Mouse (Mus musculus) CH12F3 (cell line): ENCODE measurements around the gene Atp6v1fnb.

Source experiments
- in situ Hi-C: fragments of 300-500 bp; cut with MboI; formaldehyde crosslinking; loops from 2 replicates; pipeline ENCODE4 v1.14.3; 2020; ENCODE audit warnings: low sequenced_read_pairs

Atp6v1fnb gene

DNA sequence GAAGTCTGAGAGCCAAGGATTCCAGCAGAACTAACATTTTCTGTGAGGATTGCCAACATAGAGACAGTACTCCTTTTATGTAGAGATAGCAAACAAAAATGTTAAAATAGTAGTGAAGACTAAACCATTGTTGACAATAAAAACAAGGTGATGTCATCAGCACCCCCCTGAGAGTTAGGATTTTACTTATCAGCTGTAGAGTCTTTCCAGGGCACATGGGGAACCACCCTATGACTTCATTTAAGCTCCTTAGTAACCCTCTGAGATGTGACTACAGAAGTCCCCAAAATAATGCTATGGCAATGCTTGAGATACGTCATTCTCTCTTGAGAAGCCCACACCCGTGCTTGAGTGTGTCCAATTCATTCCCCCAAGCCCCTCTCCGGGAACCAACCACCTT, 7.8 kb upstream of the Atp6v1fnb start:
- in situ Hi-C loops, result no loop called here

DNA sequence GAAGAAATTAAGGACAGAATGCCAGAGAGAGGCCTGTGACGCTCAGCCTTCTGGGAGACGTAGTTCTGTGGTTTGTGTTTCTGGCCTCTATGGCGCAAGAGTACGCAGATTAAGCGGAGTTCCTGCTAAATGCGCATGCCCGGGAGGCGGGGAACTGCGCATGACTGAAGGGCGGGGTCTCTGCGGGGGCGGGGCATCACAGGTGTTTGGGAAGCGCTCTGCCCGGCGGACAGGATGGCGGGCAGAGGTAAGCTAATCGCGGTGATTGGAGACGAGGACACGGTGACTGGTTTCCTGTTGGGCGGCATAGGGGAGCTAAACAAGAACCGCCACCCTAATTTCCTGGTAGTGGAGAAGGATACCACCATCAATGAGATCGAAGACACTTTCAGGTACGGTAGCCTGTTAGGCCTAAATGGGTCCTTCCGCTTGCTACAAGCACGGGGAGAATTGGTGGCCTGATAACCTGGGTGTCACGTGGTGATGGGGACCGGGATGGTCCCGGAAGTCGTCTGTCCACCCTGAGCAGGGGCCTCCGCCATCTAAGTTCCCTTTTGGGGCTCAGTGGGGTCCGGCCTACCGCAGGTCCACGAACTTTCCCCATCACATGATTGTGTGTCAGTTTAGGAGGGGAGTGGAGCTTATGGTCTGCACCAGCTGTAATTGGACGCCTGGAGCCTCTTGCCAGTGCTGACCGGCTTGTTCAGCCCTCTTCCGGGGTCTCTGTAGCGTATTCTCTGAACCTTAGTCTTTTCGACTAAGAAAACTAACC, 3.5 kb upstream of the Atp6v1fnb start, which contains the start of gene Atp6v1f:
Gene Atp6v1f (plus strand): TSS at position 136 of the 772 bp plus-strand sequence.
- in situ Hi-C loops, result no loop called here

DNA sequence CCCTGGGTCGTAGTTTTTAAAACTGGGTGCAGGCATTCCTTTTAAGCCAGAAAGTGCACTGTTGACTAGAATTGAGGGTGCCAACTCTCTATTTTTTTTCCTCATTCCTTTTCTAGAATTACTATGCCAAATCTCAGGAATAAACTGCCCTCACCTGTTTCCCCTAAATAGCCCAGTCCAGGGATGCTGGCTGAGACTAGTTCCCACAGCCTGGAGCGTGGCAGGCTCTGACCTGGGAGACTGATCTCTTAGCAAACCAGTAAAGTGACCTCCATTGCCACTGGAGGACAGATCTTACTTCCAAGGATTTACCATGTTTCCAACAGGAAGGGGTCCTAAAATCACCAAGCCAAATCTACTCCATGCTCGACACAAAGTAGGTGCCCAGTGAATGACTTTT, 2.4 kb upstream of the Atp6v1fnb start:
- in situ Hi-C loops, result no loop called here

DNA sequence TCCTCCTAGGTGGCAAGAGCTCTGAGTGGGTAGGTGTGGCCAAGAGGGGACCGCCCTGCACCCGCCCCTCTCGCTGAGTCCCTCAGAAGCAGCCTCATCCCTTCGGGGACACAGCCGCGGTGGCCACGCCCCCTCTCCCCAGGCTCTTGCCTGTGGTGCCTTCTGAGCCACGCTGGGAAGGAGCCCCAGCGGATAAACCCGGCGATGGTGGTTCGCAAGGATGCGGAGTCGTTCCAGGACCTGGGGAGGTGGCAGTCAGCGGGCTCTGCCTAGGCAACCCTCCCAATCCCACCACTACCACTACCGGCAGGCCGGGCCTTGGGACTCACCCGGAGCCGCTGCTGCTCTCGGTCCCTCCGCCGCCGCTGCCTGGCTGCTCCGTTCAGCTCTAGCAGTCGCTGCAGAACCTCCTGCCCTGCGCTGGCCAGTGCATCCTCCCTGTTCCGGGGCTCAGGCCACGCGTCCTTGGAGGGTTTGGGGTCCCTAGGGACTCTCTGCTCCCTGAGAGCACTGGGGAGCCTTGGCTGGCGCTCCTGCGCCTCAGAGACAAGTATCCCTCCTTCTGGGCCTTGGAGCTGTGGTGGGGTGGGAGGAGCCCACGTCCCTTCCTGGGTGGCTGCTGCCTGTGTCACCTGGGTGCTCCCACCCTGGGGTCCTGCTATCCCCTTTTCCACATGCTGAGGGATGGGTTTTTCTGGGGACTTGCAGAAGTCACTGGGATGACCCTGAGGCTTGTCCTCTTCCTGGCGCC, 2.9 kb downstream of the Atp6v1fnb start:
- in situ Hi-C loops, result no loop called here

DNA sequence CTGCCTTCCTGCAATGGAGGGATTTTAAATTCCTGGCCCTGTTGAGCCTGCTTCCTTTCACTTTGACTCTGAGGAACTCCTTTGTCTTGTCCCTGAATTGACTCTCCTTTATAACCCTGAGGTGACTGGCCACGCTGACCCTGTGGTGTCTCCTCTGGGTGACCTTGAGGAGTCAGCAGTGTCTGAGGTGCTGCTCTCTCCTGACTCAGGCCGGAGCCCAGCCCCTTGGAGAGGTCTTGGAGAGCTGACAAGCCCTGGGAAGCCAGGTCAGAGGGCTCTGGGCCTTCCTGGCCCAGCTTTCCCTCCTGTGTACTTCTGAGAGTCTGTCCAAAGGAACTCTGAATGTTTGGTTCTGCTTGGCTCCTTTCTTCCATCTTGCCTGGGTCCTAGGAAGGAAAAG, 3.5 kb downstream of the Atp6v1fnb start:
- in situ Hi-C loops, result no loop called here

DNA sequence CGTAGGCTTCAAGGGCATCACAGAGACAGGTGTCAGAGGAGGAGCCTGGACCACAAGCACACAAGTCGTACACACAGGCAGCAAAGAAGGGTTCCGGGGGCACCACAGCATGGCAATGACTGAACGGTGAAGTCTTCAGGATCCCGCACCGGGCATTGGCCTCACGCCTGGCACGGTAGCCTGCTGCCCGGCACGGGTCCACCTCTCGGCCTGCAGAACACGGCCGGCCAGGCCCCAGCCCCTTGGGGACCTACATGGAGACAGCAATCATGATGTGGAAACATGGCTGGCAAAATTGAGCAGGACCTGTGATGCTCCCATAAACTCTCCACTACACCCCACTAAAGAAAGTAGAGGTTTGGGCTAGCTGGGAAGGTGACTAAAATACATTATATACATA, 11.5 kb downstream of the Atp6v1fnb start:
- in situ Hi-C loops, result no loop called here

DNA sequence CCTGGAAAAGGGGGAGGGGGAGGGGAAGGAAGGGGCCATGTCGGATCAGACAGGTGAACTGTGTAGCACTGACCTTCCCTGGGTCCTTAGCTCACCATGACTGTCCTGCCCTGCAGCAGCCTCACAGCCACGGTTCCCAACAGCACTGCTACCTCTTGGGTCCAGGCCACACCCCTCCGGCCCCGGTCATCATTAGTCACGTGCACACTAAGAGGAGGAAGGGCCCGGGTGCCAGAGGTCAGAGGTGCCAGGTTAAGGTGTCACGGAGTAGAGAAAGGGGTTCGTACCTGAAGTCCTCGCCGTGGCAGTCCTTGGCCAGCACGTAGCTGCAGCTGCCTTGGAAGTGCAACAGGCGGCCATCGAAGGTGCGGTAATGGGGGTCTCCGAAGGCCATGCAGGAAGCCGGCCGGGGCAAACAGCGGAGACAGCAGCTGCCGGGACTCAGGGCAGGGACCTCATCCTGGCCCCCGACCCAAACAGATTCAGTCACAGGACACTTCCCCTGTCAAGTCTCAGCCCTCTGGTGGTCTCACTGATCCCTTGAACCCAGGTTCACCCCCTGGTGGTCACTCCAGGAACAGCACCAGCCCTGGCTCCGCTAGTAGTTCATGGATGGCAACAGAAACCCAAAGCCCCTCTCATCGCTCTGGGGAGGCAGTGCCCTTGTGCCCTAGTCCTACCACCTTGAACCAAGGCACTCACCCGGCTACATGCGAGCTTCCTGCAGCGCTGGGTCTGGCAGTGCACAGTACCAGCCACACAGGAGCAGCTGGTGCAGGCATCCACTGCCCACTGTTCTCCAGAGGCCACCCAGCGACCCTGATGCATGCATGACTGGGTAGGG, 13.7 kb downstream of the Atp6v1fnb start:
- in situ Hi-C loops, result no loop called here

DNA sequence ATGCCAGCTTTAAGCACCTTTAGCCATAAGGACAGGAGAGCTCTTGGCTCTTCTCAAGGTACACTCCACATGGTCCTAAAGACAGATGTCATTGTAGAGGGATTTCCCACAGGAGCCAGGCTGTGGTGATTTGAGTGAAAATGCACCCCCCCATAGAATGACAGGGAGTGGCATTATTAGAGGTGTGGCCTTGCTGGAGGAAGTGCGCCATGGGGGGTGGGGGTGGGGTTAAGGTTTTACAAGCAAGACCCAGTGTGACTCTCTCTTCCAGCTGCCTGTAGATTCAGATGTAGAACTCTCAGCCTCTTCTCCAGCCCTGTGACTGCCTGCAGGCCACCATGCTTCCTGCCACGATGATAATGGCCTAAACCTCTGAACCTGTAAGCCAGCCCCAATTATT, 14.7 kb downstream of the Atp6v1fnb start:
- in situ Hi-C loops, result no loop called here

DNA sequence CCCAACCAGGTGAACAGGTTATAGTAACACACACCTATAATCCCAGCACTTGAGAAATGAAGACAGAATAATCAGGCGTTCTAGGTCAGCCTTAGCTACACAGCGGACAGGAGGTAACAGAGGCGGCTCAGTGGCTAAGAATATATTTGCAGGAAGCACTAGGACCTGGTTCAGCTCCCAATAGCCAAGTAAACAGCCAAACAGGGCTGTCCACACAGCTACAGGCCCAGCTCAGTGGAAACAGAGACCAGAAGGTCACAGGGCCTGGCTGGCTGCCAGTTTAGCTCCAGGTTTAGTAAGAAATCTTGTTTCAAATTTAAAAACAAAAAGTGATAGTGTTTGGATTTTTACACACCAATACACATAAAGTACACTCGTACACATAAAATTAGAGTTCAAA, 22.9 kb downstream of the Atp6v1fnb start:
- in situ Hi-C loops, result no loop called here

DNA sequence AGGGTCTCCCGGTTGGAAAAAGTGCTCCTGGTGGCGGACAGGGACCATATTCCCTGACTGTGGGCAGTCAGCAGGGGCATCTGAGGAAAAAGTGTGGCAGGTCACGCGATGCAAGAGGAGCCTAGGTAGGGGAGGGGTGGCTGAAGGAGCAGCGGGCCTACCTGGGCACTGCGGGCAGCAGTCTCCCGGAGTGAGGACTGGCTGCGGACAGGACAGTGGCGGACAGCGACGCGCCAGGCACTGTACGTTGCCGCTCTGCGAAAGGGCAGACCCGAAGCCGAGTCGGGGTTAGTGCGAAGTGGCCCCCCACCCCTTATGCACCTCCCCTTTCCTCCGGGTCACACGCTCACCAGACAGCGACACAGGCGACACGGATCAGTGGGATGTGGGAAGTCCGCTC, 25.0 kb downstream of the Atp6v1fnb start:
- in situ Hi-C loops, result no loop called here

DNA sequence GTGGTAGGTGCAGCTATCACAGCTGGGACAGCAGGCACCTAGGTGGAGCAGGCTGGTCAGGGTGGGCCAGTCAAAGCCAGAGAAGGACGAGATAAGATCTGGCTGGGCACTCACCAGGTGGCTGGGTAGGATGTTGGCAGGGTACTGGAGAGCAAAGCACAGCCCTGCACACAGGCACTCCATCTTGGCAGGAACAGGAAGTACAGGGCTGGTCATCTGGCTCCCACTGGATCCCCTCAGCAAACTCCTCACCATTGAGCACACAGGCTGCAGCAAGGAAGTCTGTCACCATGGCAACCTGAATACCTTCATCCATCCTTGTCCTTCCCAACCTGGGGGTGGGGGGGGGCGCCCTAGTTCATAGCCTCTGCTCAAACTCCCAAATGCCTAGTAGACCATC, 26.6 kb downstream of the Atp6v1fnb start:
- in situ Hi-C loops, result no loop called here

DNA sequence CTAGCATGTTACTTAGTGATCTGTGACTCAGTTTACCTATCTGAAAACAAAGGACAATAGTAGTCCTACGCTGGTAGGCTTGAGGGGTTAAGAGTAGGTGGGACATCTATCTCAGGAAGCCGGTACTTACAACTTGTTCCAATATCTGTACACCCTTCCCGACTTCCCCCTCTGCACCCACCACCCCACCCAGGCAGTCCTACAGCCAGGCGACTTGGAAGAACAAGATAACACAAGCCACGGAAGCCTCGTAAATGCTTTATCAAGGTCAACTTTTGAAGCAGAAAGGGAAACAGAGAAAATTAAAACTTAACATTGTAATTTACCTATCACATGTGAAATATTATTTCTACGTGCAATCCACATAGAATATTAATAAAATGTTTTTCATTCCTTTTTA, 28.9 kb downstream of the Atp6v1fnb start:
- in situ Hi-C loops, result no loop called here

DNA sequence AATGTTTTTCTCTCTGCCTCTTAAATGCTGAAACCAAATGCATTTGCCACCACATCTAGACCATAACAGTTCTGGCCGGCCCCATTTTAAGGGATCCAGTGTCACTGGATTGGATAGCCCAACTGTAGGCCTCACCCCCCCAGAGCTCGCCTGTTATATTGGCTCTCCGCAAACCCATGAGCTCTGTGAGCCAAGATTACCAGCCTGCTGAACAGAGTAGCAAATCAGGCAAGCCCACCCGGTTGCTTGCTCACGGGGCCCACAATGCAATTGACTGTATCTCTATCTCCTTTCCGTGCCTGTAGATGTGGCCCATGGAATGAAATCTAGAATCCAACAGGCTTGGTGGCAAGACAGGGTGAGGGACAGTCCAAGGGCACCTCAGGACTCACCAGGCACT, 29.6 kb downstream of the Atp6v1fnb start:
- in situ Hi-C loops, result no loop called here

DNA sequence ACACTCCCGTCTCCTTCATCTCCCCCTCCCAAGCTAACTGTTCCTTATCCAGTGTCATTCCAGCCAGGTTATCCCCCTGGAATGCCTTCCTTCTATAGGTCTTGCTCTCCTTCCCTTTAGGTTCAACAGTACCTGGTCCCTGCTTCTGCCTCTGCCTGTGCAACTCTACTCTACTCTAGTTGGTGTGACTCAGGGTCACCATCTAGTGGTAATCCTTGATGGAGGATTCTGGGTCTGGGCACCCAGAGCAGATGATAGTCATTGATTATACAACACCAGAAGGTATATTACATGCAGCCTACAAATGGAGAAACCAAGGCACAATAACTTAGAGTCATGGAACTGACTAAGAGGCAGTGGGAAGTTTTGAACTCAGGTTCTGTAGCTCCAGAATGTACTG, 30.4 kb downstream of the Atp6v1fnb start:
- in situ Hi-C loops, result no loop called here

DNA sequence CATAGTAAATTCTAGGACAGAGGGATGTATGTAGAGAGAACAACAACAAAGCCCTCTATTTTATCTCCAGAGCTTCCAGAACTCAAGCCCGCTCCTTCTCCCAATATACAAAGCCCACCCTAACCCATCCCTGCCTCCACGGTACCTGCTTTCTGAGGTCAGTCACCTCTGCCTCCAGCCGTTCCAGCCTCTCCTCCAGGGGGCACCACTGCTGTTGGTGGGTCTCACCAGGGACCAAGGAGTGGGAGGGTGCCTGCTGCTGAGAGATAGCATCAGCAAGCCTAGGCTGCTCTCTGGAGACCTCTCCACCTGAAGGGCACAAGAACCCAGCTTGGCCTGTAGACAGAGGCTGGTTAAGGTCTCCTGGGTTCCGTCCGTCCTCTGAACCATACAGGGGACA, 34.3 kb downstream of the Atp6v1fnb start:
- in situ Hi-C loops, result no loop called here

DNA sequence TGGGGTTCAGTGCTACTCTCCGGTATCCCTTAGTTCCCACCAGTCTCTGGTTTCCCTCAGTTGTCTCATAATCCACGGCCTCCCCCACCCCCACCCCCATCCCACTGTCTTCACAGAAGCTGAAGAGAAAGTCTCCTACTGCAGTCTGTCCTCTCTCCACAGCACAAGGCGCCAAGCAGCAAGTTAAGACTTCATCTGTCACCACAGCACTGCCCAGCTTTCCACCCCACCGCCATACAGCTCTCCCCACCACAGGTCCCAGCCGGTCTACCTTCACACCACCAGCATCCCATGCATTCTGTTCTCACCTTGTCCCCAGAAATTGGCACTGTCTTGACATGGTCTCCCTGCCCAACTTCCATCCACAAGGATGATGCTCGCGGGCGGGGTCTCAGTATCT, 35.6 kb downstream of the Atp6v1fnb start:
- in situ Hi-C loops, result no loop called here

DNA sequence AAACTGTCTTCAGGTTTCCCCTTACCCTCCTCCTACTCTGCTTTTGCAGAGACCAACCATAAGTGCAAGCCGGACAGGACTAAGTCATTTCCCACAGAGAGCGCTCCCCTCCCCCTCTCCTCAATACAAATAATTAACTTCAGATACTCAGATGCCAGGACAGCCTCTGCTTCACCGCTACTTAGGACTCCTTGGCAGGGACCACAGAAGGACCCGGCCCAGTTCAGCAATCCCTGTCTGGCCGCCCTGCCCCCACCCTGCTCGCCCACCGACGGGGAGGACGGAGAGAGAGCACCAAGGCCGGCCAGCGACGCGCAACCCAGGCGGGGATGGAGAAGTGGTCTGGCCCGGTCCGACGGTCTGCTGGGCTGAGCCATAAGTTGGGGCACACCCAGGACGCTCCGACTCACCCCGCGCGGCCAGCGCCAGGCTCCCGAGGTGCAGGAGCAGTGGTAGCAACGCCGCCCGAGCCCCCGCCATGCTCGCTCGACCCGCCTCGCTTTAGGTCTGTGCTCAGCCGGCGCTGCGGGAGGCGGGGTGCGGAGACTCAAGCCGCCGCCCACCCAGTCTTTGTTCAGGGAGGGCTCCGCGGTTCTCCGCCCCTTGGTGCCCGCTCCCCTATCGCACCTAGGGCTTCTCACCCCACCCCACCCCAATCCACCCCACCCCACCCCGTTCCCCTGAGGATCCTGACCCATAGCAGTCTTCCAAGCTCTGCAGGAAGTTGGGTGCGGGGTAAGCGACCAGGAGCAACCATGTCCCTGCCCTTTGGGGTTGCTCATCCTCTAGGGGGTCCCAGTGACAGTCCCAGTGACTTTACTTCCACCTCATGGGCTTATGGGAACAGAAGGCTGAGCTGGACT, 36.4 kb downstream of the Atp6v1fnb start, which contains the start of gene Kcp:
Gene Kcp (minus strand): TSS at position 506 of the 863 bp plus-strand sequence.
- in situ Hi-C loops, result no loop called here

DNA sequence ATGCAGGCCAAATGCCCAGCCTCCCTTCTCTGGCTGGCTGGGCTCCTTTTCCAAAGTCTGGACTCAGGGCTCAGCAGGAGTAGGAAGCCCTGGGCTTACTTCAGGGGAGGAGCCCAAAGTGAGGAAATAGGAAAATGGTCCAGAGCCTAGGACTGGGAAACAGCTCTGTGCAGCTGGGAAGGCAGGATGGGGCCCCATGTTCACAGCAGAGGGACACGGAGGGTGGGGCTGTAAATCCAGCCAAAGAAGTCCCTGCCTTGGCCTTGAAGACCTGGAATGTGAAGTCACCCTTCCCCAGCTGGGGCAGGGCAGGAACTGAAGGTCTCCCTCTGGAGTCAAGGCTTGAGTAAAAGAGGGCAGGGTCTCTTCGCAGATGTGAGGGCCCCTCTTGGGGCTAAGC, 37.8 kb downstream of the Atp6v1fnb start:
- in situ Hi-C loops, result no loop called here

DNA sequence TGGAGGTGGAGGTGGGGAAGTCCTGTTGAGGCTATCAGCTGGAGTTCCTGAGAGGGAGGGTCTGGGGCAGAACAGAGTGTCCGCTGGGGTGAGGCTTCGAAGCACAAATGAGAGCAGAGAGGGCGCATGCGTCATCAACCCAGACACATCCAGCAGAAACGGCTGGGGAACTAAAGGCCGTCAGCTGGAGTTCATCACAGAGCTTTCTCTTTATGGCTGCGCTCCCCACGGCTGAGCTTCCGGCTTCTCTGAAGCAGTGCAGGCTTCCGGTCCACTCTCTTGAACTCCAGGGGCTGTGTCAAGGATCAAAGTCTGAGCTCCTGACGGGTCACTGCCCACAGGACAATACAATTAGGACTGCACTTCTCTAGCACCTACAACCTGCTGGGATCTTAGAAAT, 42.0 kb downstream of the Atp6v1fnb start:
- in situ Hi-C loops, result no loop called here

DNA sequence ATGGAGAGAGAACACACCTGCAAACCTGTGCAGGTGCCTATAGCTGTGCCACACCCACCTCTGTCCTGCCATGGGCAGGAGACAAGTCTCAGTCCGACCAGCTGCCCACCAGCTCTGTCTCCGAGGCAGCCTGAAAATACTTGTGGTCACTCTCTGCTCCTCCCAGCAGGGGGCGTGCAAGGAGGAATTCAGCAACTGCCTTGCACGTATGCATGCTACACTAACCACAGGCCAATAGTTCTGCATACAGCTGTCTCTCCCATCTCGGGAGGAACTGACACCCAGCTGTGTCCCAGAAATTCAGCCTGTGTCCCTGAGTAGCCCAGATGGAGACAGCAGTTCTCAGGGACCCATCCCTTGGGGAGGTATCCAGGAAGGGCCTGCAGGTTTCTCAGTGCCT, 45.9 kb downstream of the Atp6v1fnb start:
- in situ Hi-C loops, result no loop called here
